Mouse (Mus musculus) A20 (cell line): ENCODE data around the gene Dhrs7b.
"Not testable (repeated sequence)": the region's sequence is repeated elsewhere in the genome, so short reads cannot be mapped to it uniquely, and the experiment has no call there.

Experiments used
- DNase-seq: peaks from one replicate; pipeline ENCODE4 v3.0.0-alpha.2; 2011; ENCODE audit warnings: low read depth, low spot score

The Dhrs7b gene

DNA sequence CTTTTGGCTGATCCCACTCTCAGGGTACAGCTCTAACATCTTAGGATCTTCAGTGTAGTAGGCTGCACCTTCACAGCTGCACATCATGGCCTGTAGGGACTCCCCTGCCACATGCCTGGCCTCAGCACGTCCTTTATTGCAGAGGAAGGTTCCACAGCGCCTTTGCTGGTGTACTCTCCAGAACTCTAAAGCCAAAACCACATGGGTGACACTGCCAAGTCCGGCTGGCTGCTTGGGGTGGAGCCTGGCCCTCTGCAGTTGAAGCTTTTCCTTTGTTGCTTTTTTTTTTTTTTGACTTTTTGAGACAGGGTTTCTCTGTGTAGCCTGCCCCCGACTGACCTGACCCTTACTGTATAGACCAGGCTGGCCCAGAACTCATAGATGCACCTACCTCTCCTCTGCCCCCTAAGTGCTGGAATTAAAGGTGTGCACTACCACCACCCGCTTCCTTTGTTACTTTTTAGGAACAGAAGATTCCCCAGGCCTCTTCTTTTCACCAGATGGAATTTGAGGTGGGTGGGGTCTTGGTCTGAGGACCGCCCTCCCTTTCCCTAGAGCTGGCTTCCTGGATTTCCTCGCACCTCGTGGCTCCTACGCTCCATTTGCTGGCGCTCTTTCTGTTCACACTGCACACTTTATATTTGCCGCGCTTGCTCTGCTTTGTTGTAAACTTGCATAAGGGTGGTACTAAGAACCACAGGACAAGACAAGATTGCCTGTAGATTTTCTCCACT lies 11.2 kb downstream of the Dhrs7b start:
- no peak for DNase-seq

DNA sequence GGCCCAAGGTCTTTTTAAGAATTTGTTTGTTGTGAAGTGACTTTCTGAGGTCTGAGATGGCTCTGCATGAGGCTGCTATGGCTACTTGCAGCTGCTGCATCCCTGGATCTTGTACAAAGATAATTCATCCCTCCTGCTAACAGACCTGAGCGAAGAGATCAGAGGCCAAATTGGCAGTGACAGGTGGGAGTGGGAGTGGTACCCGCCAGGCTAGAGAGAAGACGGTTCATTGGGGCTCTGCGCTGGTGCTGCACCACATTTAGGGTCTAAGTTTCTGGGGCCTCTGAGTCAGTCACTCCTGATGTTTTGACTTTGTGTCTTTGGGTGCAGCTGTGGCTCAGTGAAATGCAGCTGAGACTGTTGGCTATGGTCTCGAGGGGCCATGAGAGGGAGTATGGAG lies 13.0 kb downstream of the Dhrs7b start:
- DNase-seq: no peak

DNA sequence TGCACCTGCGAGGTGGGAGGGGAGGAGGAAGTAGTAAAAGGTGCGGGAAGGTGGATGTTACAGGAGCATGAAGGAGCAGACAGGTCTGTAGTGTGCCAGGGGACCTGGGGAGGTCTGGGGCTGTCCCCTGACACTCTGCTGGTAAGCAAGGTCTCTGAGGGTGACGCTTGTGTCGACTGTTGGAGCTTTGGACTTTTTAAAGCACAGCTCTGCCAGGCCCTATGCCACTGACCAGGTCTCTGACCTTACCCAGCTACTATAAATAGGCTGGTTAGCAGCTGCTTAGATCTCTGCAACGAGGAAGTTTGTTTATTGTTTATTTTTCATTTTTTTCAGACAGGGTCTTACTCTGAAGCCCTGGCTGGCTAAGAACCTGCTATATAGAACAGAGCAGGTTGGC lies 15.0 kb downstream of the Dhrs7b start:
- no peak for DNase-seq

DNA sequence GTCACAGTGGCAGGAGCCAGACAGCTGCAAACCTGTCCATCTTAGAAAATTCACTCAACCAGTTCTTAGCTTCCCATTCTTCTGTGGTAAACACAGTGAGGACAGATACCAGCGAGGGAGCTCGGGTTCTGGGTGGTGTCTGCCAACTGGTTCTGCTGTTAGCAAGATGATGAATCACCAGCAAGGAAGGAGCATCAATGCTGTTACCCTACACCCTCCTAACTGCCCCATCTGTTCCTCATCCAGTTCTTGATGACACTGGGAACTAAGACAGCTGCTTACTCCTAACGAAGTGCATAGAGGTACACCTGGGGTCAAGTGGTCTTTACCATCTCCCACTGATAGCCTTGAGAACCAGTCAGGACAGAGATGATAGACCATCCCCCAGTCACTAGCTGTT lies 26.2 kb downstream of the Dhrs7b start:
- DNase-seq: no peak

DNA sequence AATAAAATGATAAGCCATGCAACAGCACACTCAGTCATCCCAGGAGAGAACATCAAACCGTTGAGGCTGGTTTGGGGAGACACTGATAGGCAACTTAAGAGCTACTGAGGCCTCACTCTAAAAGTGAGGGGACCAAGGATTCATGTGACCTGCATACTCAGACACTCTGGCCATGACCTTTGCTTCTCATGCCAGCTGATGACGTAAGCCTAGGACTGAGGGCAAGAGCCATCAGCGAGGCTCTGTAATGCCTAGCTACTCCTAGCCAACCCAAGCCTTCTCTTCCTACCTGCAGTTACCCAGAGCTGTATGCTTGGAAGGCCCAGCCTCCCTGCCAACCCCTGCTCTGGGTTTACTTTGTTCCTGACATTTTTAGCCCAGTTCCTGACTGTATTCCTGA lies 31.6 kb downstream of the Dhrs7b start:
- DNase-seq: no peak

DNA sequence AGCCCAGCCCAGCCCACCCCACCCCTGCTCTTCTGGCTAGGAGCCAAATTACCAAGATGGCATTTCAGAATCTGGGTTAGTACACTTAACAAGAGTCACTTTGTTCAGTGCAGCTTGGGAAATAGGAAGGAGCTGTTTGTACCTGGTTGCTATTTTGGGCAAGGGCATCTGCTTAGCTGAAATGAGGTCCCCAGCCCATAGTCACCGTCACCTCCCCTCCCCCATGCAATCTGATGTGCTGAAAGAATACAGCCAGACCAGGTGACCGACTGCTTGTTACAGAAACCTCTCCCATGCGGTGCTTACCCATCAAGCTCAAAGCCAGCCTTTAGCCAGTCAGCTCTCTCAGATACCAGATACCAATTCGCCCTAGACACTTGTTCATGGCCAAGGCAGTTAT lies 32.8 kb downstream of the Dhrs7b start:
- no peak for DNase-seq

DNA sequence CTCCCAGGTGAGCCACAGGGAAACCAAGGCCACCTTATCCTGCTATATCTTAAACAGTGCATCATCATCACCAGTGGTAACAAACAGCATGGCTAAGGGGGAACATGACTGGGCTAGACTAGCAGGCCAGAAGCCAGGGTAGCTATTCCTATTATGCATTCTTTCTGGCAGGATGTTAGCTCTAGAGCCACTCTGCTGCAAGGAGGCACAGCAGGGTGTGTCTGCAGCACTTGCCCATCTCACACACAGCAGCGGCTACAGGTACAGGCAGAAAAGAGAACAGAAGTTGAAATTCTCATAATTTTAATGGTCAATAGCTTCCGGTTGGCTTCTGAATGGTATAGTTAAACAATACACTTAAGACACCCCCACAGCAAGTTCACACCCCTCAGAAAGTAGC lies 33.7 kb downstream of the Dhrs7b start:
- DNase-seq: no peak

DNA sequence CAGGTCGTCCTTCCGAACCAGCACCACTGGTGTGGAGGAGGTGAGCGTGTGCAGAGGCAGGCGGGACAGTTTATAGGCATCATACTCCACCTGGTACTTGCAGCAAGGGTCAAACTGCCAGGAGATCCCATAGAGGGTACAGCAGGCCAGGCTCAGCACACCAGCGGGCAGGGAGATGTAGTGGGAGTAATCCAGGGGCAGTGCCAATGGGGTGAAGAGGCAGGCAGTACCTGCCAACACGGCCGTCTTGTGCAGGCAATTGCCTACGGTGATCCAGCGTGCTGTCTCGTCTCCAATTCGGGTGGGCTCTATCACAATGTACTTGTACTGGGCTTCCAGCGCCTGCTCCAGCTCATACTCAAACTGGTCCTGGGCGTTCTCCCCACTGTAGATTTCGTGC lies 34.5 kb downstream of the Dhrs7b start:
- DNase-seq: no peak

DNA sequence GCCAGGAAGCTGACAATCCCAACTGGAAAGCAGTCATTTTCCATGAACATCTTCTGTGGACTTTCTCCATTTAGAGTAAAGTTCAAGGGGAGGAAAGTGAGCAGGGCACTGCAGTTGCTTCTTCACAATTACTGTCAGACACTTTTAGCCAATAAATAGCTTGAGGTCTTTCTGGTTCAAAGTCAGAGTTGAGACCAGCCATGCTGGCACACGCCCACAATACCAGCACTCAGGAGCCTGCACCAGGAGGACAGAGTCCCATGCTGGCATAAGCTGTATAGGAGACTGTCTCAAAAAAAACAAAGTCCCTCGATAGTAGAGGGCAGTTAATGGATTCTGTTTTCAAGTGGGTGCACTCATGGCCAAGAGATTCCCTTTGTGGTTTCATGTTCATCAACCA lies 35.6 kb downstream of the Dhrs7b start:
- DNase-seq: no peak

DNA sequence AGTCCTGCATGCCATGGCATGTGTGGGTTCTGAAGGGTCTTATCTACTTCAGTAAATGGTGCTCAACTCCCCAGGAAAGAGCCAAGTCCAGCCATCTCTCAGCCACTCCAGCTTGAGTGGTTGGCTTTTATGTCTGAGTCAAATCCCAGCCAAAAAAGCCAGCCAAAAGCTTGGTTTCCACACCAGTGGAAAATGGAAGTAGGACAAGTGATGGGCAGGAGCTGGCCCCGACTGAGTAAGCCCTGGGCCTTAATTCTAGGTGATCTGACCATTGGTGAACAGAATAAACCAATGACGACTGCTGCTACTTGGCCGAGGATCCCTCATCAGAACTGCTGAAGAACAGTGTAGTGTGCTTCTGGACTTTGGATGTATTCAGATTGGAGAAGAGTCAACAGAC lies 37.0 kb downstream of the Dhrs7b start:
- no peak for DNase-seq

DNA sequence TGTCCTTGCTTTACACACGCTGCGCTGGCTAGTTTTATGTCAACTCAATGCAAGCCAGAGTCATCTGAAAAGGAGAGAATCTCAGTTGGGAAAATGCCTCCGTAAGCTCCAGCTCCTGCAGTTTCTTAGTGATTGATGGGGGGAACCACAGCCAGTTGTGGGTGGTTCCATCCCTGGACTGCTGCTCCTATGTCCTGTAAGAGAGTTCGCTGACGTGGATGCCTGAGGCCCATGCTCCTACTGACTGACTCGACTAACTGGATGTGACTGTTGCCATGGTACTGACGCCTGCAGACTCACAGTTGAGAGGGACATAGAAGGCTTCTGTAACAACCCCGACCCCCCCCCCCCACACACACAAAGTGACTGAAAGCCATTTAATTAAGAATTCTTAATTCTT lies 37.5 kb downstream of the Dhrs7b start:
- no peak for DNase-seq

DNA sequence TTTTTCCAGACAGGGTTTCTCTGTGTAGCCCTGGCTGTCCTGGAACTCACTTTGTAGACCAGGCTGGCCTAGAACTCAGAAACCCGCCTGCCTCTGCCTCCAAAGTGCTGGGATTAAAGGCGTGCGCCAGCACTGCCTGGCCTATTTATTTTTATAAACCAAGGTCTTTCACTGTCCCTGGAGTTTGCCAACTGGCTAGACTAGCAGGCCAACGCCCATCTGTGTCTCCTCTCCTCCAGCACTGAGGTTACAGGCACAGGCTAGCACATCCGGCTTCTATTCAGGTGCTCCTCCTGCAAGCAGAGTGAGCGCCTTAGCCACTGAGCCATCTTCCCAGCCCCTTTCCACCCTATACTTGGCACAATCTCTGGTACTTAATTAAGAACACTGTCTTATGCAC lies 39.0 kb downstream of the Dhrs7b start:
- DNase-seq: not testable (repeated sequence)

DNA sequence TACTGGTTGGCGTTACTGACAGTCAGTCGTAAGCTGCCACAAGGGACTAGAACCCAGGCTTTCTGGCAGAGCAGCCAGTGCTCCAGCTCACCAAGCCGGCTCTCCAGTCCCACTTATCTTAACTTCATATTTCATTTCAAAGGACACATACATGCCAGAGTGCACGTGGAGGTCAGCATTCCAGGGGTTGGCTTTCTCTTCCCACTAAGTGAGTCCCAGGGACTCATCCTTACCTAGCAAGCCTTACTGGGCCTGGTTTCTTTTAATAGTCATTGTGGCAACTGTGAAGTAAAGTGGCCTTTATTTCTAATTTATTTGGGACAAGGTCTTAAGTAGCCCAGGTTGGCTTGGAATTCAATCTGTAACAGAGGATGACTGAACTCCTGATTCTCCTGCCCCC lies 41.0 kb downstream of the Dhrs7b start:
- DNase-seq: no peak

DNA sequence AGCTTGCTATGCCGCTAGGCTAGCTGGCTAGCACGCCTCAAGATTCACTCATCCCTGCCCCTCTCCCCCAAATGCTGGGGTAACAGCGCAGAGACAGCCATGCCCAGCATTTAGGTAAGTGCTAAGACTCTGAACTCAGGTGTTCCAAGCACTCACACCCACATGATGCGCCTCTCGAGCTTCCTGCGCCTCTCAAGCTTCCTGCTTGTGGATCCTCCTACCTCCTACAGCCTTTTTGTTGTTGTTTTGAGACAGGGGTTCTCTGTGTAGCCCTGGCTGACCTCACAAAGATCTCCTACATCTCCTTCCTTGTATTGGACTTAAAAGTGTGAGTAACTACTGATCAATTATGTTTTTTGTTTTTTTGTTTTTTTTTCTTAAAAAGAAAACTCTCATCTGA lies 42.7 kb downstream of the Dhrs7b start:
- no peak for DNase-seq

DNA sequence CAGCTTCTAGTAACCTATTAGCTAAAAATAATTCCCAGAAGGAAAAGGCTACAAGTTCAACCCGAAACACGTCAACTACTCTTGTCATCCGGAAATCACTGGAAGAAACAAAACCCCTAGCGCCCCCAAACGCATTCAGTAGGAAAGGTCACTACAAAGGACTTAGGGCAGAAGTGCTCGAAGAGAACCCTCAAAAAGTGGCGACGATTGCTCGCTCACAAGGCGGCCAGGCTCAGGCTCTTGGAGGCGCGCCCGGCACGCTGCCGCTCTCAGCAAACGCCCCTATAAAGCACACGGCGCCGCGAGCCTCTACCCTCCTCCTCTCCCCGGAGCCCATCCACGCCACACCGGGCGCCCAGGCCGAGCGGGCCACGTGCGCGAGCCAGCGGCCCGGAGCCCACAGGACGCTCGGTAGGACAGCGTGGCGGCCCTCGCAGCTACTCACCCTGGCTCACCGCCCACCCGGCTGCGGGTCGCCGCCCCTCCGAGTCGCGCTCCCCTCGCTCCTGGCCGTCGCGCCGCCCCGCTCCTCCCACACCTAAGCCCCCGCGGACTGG lies 47.7 kb downstream of the Dhrs7b start:
- peak; percentile 77 for DNase-seq

DNA sequence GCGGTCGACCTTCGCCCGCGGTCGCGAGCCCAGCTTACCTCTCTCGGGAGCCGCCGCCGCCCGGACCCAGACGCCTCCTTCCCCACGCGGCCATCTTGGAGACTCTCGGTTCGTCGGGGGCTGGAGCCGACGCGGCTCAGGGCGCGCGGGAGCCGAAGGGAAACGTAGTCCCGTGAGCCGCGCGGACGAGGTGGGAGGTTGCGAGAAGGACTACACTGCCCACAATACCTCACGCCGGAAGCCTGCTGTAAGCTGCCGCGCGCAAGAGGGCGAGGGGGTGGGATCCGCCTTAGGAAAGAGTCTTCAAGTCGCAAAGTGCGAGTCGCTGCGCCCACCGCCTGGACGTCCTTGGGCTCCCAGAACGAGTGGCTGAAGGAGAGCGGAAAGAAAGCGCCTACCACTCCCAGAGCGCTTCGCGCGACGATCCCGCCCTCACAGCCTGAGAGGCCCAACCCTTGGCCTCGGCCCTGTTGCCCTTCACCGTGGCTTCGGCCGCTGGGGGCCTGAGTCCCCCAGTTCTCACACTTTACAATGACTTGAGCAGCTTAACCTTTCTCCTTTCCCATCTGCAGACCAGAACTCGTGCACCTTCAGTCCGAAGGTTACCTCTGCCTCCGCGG lies 48.4 kb downstream of the Dhrs7b start, which contains the start of gene Tmem11:
Gene Tmem11, minus strand, starts transcription at position 598 of the 620 bp plus-strand sequence.
- DNase-seq: peak; percentile 97

DNA sequence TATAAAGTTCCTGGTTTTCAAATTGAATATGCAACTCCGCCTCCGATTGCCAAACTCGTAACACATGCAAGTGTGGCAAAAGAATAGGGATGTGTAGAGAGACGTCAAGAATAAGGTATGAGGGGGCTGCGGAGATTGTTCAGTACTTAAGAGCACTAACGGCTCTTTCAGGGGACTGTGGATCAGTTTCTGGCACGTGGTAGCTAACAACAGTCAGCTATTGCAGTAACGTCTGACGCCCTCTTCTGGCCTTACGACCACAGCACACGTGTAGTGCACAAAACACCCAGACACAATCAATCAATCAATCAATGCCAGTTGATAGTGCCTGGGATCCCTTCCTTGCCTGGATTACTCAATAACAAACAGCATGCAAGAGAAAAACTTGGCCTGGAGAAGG lies 49.0 kb downstream of the Dhrs7b start:
- peak; percentile 85 for DNase-seq

DNA sequence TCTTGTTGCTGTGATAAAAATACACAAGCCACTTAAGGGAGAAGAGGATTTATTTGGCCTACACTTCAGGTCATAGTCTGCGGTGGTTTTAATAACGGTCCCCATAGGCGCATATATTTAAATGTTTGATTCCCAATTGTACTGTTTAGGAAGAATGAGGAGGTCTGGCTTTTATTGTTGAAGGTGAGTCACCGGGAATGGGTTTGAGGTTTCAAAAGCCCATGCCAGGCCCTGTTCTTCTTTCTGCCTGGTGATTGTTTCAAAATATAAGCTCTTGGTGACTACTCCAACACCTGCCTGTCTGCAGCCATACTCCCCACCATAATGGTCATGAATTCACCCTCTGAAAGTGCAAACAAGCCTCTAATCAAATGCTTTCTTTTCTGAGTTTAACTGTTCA lies 50.1 kb downstream of the Dhrs7b start:
- DNase-seq: no peak

DNA sequence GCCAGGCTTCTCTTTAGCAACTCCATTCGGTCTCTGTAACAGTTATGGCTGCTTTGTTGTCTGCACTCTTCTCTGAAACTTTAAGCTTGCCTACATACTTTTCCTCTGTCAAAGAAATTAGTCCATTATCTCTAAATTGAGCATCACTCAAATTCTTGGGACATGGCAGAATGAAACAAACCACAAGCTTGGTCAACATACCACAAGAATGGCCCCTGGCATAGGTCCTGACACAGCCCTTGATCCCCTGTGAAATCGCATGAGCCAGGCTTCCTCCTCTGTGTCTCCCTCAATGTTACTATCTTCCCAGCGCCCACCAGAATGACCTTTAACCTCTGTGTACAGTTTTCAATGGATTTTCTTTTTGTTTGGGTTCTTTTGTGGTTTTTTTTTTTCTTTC lies 52.0 kb downstream of the Dhrs7b start:
- no peak for DNase-seq

DNA sequence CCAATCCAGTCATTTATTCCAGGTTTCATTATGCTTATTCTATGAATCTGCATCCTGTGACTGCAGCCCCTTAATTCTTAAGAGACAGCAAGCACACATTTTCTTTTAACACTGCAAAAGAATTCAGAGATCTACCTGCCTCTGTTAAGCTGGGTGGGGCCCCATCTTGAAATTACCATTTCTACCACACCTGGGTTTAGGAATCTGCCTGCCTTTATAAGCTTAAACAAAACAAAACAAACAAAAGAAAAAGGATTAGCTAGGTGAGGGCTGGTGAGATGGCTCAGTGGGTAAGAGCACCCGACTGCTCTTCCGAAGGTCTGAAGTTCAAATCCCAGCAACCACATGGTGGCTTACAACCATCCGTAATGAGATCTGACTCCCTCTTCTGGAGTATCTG lies 56.6 kb downstream of the Dhrs7b start:
- DNase-seq: not testable (repeated sequence)

DNA sequence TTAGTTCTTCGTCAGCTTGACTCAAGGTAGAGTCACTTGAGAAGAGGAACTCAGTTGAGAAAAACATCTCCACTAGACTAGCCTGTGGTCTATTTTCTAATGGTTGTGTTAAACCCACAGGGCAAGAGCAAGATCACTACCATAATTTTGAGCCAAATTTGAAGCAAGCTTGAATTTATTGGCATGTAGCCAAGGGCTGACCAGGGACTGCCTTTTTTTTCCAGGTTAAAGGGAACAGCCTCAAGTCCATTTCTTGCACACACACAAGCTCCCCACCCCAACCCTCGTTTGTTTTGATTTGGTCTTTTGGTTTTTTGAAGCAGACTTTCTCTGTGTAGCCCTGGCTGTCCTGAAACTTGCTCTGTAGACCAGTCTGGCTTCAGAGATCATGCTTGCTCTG lies 59.4 kb downstream of the Dhrs7b start:
- DNase-seq: no peak

DNA sequence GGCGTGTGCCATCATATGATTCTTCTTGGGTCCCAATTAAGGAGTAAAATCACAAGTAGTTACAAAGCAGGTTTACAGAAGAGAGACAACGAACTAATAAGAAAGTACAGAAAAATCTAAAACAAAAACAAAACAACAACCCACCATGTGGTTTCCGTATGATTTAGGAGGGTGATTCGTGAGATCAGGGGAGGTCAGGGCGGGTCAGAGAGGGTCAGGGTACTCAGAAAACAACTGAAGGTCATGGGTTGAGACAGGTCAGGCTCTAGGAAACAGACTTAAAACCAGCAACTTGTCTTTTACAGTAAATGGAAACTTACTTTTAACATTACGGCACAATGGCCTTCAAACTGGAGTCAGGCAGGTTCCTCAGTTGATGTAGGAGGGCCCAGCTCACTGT lies 59.9 kb downstream of the Dhrs7b start:
- no peak for DNase-seq

DNA sequence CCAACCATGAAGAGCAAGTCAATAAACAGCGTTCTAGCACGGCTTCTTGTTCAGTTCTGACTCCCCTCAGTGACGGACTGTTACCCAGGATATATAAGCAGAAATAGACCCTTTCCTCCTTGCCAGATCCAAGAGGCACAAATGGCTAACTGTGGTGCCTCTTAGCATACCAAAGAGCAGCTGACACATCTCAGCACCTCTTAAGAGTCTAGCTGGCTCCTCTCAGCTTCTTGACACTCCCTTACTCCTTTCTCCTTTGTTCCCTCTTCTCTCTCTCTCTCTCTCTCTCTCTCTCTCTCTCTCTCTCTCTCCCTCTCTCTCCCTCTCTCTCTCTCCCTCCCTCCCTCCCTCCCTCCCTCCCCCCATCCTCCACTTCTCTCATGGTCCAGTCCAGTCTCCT lies 60.3 kb downstream of the Dhrs7b start:
- DNase-seq: no peak
